Mouse (Mus musculus): ENCODE measurements around the gene Steap3. TPM values are rescaled to one million over a fixed set of nuclear protein-coding genes. Genes with fewer than 3 reads are reported as not detected.

Steap3 gene
- polyA plus RNA-seq, 1 experiment from 2014 or later: 4.6 TPM

- ATAC-seq (replicated peaks; ENCODE audit: low FRiP score, low read depth) (no peak), DNase-seq (ENCODE audit: low spot score) (no peak)
- Histone ChIP-seq H3K9ac (ENCODE audit: low read depth, low read length) (no peak overlapping the region), H3K27me3 (ENCODE audit: insufficient read depth, low read length) (no peaks in the 10 kb centered on the region), H3K4me1 (replicated peaks; ENCODE audit: insufficient read depth, low read length) (no peaks in the 10 kb centered on the region), H3K9me3 (replicated peaks; ENCODE audit: low read length) (no peaks in the 10 kb centered on the region), H3K27ac (no peak overlapping the region), H3K4me2 (ENCODE audit: low read length) (no peak overlapping the region), H3K4me3 (replicated peaks; ENCODE audit: low read depth, low read length) (no peak overlapping the region), H3K36me3 (ENCODE audit: insufficient read depth, low read length) (no peaks in the 10 kb centered on the region)
- no peak for TF ChIP-seq CTCF (IDR thresholded peaks at IDR 0.05; ENCODE audit: low read depth)
- WGBS: 76% methylated on average over 3 of the region's 3 CpGs
These were observed 74.4 kb downstream of the Steap3 start for GRCm38 (mm10) chr1:120198151-120198550.

DNA sequence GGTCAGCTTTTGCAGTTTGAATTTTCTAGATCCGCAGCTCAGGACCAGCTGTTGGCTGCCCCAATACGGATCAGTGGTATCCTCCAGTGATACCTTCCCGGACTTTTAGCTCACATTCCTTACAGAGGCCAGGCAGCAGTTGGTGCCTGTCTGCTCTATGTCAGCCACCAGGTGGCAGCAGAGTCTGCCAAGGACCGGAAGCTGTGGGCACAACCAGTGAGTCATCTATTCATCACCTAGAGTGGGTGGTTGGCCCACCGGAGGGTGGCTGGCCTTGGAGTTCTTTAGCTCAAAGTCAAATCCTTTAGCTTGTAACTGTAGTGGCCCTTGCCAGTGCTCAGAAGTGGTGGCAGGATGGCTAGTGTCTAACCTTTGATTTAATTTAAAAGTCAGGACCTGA lies 75.3 kb downstream of the Steap3 start:
- H3K36me3 ChIP-seq (ENCODE audit: insufficient read depth, low read length): no peaks in the 10 kb centered on the region
- no peak overlapping the region for H3K27ac ChIP-seq
- DNase-seq (ENCODE audit: low spot score) (peak; percentile 79), ATAC-seq (replicated peaks; ENCODE audit: low FRiP score, low read depth) (peak; percentile 75)
- H3K9me3 ChIP-seq (replicated peaks; ENCODE audit: low read length): no peaks in the 10 kb centered on the region
- no peak overlapping the region for H3K4me2 ChIP-seq (ENCODE audit: low read length)
- no peaks in the 10 kb centered on the region for H3K27me3 ChIP-seq (ENCODE audit: insufficient read depth, low read length)
- H3K9ac ChIP-seq (ENCODE audit: low read depth, low read length): no peak overlapping the region
- TF ChIP-seq CTCF (IDR thresholded peaks at IDR 0.05; ENCODE audit: low read depth): peak; percentile 94
- 11% methylated on average over 5 of the region's 5 CpGs for WGBS
- no peak overlapping the region for H3K4me3 ChIP-seq (replicated peaks; ENCODE audit: low read depth, low read length)
- H3K4me1 ChIP-seq (replicated peaks; ENCODE audit: insufficient read depth, low read length): no peaks in the 10 kb centered on the region

DNA sequence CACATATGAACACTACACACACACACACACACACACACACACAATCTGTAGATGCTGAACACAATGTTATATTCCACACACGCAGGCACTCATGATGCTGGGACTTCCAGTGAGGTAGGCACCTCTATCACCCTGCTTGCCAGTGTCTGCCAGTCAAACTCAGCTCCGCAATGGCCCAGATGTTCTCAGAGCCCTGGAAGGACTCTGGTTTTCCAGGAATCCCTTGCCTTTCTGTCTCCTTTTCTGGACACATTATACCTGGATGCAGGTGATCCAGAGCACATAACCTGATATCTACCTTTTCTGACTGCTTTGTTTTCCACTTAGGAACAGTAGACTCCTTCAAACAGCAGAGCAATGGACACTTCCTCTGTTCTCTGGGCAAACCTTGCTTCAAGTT lies 75.8 kb downstream of the Steap3 start:
- no peak for TF ChIP-seq CTCF (IDR thresholded peaks at IDR 0.05; ENCODE audit: low read depth)

DNA sequence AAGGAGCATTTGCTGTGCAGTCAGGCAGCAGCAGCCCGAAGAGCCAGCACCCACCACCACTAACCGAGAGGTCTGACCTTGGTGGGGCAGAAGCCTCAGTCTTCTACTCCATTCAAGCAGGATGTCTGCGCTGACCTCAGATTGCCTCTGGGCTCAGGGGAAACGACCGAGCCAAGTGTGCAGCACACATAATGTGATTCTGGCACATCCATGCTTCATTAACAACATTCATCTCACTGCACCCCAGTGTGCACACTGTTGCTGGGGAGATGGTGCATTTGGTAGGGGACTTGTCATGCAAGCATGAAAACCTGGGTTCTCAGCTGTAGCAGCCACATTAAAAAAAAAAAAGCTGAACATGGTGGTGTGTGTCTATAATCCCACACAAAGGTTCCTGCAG lies 76.6 kb downstream of the Steap3 start:
- no peak for ATAC-seq (replicated peaks; ENCODE audit: low FRiP score, low read depth)
- DNase-seq (ENCODE audit: low spot score): no peak

More for the DNA sequence above, 75.8 kb downstream of the Steap3 start:
- Histone ChIP-seq H3K4me2 (ENCODE audit: low read length) (no peak overlapping the region), H3K27me3 (ENCODE audit: insufficient read depth, low read length) (no peaks in the 10 kb centered on the region), H3K36me3 (ENCODE audit: insufficient read depth, low read length) (no peaks in the 10 kb centered on the region), H3K4me1 (replicated peaks; ENCODE audit: insufficient read depth, low read length) (no peaks in the 10 kb centered on the region), H3K9me3 (replicated peaks; ENCODE audit: low read length) (no peaks in the 10 kb centered on the region), H3K9ac (ENCODE audit: low read depth, low read length) (no peak overlapping the region), H3K27ac (no peak overlapping the region), H3K4me3 (replicated peaks; ENCODE audit: low read depth, low read length) (no peak overlapping the region)
- DNase-seq (ENCODE audit: low spot score): no peak
- no peak for ATAC-seq (replicated peaks; ENCODE audit: low FRiP score, low read depth)
- 91% methylated on average over 2 of the region's 2 CpGs for WGBS

GRCm38 (mm10) chr1:120193586-120193985 lies 78.9 kb downstream of the Steap3 start:
- no peak overlapping the region for H3K27ac ChIP-seq
- H3K4me1 ChIP-seq (replicated peaks; ENCODE audit: insufficient read depth, low read length): no peaks in the 10 kb centered on the region
- no peaks in the 10 kb centered on the region for H3K36me3 ChIP-seq (ENCODE audit: insufficient read depth, low read length)
- 91% methylated on average over 10 of the region's 10 CpGs for WGBS
- DNase-seq (ENCODE audit: low spot score) (no peak), ATAC-seq (replicated peaks; ENCODE audit: low FRiP score, low read depth) (no peak)
- H3K4me2 ChIP-seq (ENCODE audit: low read length): no peak overlapping the region
- no peaks in the 10 kb centered on the region for H3K27me3 ChIP-seq (ENCODE audit: insufficient read depth, low read length)
- H3K4me3 ChIP-seq (replicated peaks; ENCODE audit: low read depth, low read length): no peak overlapping the region
- no peak for TF ChIP-seq CTCF (IDR thresholded peaks at IDR 0.05; ENCODE audit: low read depth)
- H3K9ac ChIP-seq (ENCODE audit: low read depth, low read length): no peak overlapping the region
- no peaks in the 10 kb centered on the region for H3K9me3 ChIP-seq (replicated peaks; ENCODE audit: low read length)

More for the DNA sequence above, 76.6 kb downstream of the Steap3 start:
- no peak overlapping the region for H3K27ac ChIP-seq
- no peaks in the 10 kb centered on the region for H3K36me3 ChIP-seq (ENCODE audit: insufficient read depth, low read length)
- H3K9me3 ChIP-seq (replicated peaks; ENCODE audit: low read length): no peaks in the 10 kb centered on the region
- TF ChIP-seq CTCF (IDR thresholded peaks at IDR 0.05; ENCODE audit: low read depth): no peak
- no peaks in the 10 kb centered on the region for H3K27me3 ChIP-seq (ENCODE audit: insufficient read depth, low read length)
- no peak overlapping the region for H3K4me2 ChIP-seq (ENCODE audit: low read length)
- H3K4me3 ChIP-seq (replicated peaks; ENCODE audit: low read depth, low read length): no peak overlapping the region
- 45% methylated on average over 5 of the region's 5 CpGs for WGBS
- no peak overlapping the region for H3K9ac ChIP-seq (ENCODE audit: low read depth, low read length)
- no peaks in the 10 kb centered on the region for H3K4me1 ChIP-seq (replicated peaks; ENCODE audit: insufficient read depth, low read length)

DNA sequence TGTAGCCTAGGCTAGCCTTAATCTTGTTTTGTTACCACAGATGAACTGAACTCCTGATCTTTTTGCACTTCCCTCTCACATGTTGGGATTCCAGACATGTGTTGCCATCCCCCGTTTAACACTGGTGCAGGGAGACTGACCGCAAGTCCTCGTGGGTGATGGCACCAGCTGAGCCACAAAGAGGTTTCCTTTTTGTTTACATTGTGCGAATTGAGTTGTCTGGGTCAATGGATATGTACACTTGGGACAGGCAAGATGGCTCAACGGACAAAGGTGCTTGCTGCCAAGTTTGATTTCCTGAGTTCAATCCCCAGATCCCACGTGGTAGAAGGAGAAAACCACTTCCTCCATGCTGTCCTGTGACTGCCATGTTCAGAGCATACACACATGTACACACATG lies 80.2 kb downstream of the Steap3 start:
- Histone ChIP-seq H3K9me3 (replicated peaks; ENCODE audit: low read length) (no peaks in the 10 kb centered on the region), H3K4me1 (replicated peaks; ENCODE audit: insufficient read depth, low read length) (no peaks in the 10 kb centered on the region), H3K36me3 (ENCODE audit: insufficient read depth, low read length) (no peaks in the 10 kb centered on the region), H3K27ac (no peak overlapping the region), H3K4me3 (replicated peaks; ENCODE audit: low read depth, low read length) (no peak overlapping the region), H3K9ac (ENCODE audit: low read depth, low read length) (no peak overlapping the region), H3K4me2 (ENCODE audit: low read length) (no peak overlapping the region), H3K27me3 (ENCODE audit: insufficient read depth, low read length) (no peaks in the 10 kb centered on the region)
- WGBS: 66% methylated on average over 6 of the region's 6 CpGs
- no peak for TF ChIP-seq CTCF (IDR thresholded peaks at IDR 0.05; ENCODE audit: low read depth)
- ATAC-seq (replicated peaks; ENCODE audit: low FRiP score, low read depth) (no peak), DNase-seq (ENCODE audit: low spot score) (no peak)

DNA sequence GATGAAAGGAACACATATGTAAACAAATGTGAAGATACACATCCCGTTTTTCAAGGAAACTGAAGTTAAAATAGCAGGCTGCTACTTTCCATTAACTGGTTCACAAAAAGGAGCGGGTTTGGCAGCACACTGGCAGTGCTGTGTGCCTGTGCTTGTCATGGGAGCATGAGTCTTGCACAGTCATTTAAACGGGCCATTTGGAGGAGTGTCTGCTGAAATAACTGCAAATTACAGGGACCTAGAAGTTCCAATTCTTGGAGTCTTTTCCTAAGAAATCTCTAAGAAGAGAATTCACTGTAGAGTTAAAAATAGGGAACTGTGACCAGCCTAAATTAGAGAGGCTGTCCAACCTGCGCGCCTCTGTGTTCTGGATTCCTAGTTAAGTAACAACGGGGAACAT lies 81.6 kb downstream of the Steap3 start:
- Histone ChIP-seq H3K4me1 (replicated peaks; ENCODE audit: insufficient read depth, low read length) (no peaks in the 10 kb centered on the region), H3K9ac (ENCODE audit: low read depth, low read length) (no peak overlapping the region), H3K4me2 (ENCODE audit: low read length) (no peak overlapping the region), H3K4me3 (replicated peaks; ENCODE audit: low read depth, low read length) (no peak overlapping the region), H3K9me3 (replicated peaks; ENCODE audit: low read length) (no peaks in the 10 kb centered on the region), H3K27me3 (ENCODE audit: insufficient read depth, low read length) (no peaks in the 10 kb centered on the region), H3K36me3 (ENCODE audit: insufficient read depth, low read length) (no peaks in the 10 kb centered on the region), H3K27ac (no peak overlapping the region)
- WGBS: 81% methylated on average over 6 of the region's 6 CpGs
- DNase-seq (ENCODE audit: low spot score) (no peak), ATAC-seq (replicated peaks; ENCODE audit: low FRiP score, low read depth) (no peak)
- no peak for TF ChIP-seq CTCF (IDR thresholded peaks at IDR 0.05; ENCODE audit: low read depth)

All from kidney, postnatal 0 days (tissue).